Mouse (Mus musculus): ENCODE data around the gene 1700034J05Rik. TPM values are rescaled to one million over a fixed set of nuclear protein-coding genes. Genes with fewer than 3 reads are reported as not detected.
A peak's percentile ranks its signal among the peaks of the same experiment; 100 is the strongest.

1700034J05Rik gene
- polyA plus RNA-seq, 1 experiment: not detected

GRCm38 (mm10) chr6:146939026-146939425, 15.2 kb downstream of the 1700034J05Rik start:
- Histone ChIP-seq H3K4me3 (ENCODE audit: insufficient read depth, low read length) (no peak overlapping the region), H3K4me1 (ENCODE audit: control insufficient read depth, insufficient read depth, low read length) (peaks cover 6% of the 10 kb centered on the region; the same call in 1 of the 2 replicates), H3K27ac (ENCODE audit: insufficient read depth, low read length) (no peak overlapping the region)
- TF ChIP-seq POLR2A (IDR thresholded peaks at IDR 0.05; ENCODE audit: low read depth, low read length) (no peak), CTCF (IDR thresholded peaks at IDR 0.05; ENCODE audit: borderline replicate concordance, insufficient read depth, low read length) (no peak)

DNA sequence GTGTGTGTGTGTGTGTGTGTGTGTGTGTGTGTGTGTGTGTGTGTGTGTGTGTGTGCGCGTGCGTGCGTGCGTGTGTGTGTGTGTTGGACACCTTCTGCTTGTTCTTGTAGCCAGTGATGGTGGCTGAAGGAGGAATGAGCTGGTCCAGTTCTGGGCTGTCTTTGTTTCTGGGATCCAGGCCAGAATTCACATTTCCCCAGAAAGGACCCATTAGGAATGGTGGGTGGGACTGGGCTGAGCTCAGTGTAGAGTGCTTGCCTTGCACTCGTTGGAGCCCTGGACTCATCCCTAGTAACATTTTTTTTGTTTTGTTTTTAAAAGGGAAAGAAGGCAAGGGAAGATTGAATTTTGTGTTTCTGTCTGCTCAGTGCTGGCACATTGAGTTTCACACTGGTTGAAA, 18.3 kb downstream of the 1700034J05Rik start:
- Histone ChIP-seq H3K4me1 (ENCODE audit: control insufficient read depth, insufficient read depth, low read length) (peaks cover 14% of the 10 kb centered on the region; the same call in 1 of the 2 replicates), H3K27ac (ENCODE audit: insufficient read depth, low read length) (no peak overlapping the region; the same call in 1 of the 2 replicates), H3K4me3 (ENCODE audit: insufficient read depth, low read length) (no peak overlapping the region)
- TF ChIP-seq CTCF (IDR thresholded peaks at IDR 0.05; ENCODE audit: borderline replicate concordance, insufficient read depth, low read length): no peak
- TF ChIP-seq POLR2A (IDR thresholded peaks at IDR 0.05; ENCODE audit: low read depth, low read length): no peak

GRCm38 (mm10) chr6:146933123-146933522, 21.1 kb downstream of the 1700034J05Rik start:
- Histone ChIP-seq H3K4me1 (ENCODE audit: control insufficient read depth, insufficient read depth, low read length) (peaks cover 20% of the 10 kb centered on the region), H3K27ac (ENCODE audit: insufficient read depth, low read length) (peak overlapping the region; percentile 55), H3K4me3 (ENCODE audit: insufficient read depth, low read length) (no peak overlapping the region)
- TF ChIP-seq POLR2A (IDR thresholded peaks at IDR 0.05; ENCODE audit: low read depth, low read length): no peak
- no peak for TF ChIP-seq CTCF (IDR thresholded peaks at IDR 0.05; ENCODE audit: borderline replicate concordance, insufficient read depth, low read length)

GRCm38 (mm10) chr6:146929031-146929430, 25.2 kb downstream of the 1700034J05Rik start:
- Histone ChIP-seq H3K4me3 (ENCODE audit: insufficient read depth, low read length) (no peak overlapping the region), H3K4me1 (ENCODE audit: control insufficient read depth, insufficient read depth, low read length) (peaks cover 40% of the 10 kb centered on the region), H3K27ac (ENCODE audit: insufficient read depth, low read length) (no peak overlapping the region)
- TF ChIP-seq CTCF (IDR thresholded peaks at IDR 0.05; ENCODE audit: borderline replicate concordance, insufficient read depth, low read length) (no peak), POLR2A (IDR thresholded peaks at IDR 0.05; ENCODE audit: low read depth, low read length) (no peak)

GRCm38 (mm10) chr6:146928108-146928507, 26.1 kb downstream of the 1700034J05Rik start:
- H3K27ac ChIP-seq (ENCODE audit: insufficient read depth, low read length): peak overlapping the region; percentile 27
- no peak overlapping the region for H3K4me3 ChIP-seq (ENCODE audit: insufficient read depth, low read length)
- peaks cover 37% of the 10 kb centered on the region for H3K4me1 ChIP-seq (ENCODE audit: control insufficient read depth, insufficient read depth, low read length)
- no peak for TF ChIP-seq POLR2A (IDR thresholded peaks at IDR 0.05; ENCODE audit: low read depth, low read length)
- TF ChIP-seq CTCF (IDR thresholded peaks at IDR 0.05; ENCODE audit: borderline replicate concordance, insufficient read depth, low read length): no peak

- TF ChIP-seq POLR2A (IDR thresholded peaks at IDR 0.05; ENCODE audit: low read depth, low read length): no peak
- no peak for TF ChIP-seq CTCF (IDR thresholded peaks at IDR 0.05; ENCODE audit: borderline replicate concordance, insufficient read depth, low read length)
- peak overlapping the region; percentile 93 for H3K27ac ChIP-seq (ENCODE audit: insufficient read depth, low read length)
- H3K4me1 ChIP-seq (ENCODE audit: control insufficient read depth, insufficient read depth, low read length): peaks cover 26% of the 10 kb centered on the region
- H3K4me3 ChIP-seq (ENCODE audit: insufficient read depth, low read length): no peak overlapping the region
Measured at GRCm38 (mm10) chr6:146926415-146926980, 27.7 kb downstream of the 1700034J05Rik start.

DNA sequence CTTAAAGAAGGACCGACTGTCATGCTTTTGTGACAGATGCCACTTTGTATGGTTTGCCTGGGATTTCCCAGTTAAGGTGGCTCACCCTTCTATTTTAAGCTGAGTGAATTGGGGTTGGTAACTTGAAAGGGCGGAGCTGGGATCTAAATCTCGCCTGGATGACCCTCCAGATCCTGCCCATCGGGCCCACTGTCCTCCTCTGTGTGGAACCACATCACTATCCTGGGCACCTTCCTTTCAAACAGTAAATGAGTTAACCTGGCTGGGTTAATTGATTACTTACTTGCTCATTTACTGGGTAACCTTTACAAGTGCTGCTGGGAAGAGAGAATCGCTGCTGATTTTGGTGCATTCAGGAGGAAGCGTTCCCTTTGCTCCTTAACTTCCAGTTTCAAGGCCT, 35.9 kb downstream of the 1700034J05Rik start:
- TF ChIP-seq POLR2A (IDR thresholded peaks at IDR 0.05; ENCODE audit: low read depth, low read length) (no peak), CTCF (IDR thresholded peaks at IDR 0.05; ENCODE audit: borderline replicate concordance, insufficient read depth, low read length) (no peak)
- Histone ChIP-seq H3K4me1 (ENCODE audit: control insufficient read depth, insufficient read depth, low read length) (peaks cover 7% of the 10 kb centered on the region), H3K27ac (ENCODE audit: insufficient read depth, low read length) (no peak overlapping the region), H3K4me3 (ENCODE audit: insufficient read depth, low read length) (no peak overlapping the region)

DNA sequence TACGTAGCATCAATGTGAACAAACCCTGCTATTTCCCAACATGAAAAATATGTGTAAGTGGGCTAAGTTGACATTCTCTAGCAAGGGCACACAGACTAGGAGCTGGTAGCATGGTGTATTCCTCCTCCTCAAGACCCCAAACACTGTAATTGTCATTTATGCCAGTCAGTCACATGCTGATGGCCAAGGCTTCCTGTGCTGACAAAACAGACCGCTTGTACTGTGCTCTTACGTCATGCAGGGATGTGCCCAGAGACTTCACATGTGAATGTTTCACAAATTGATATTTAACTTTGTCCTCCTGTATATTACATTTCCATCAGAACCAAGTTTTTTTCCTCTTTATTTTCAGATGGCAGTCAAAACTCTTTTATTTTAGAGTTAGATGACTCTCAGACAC, 36.8 kb downstream of the 1700034J05Rik start:
- Histone ChIP-seq H3K4me3 (ENCODE audit: insufficient read depth, low read length) (no peak overlapping the region), H3K27ac (ENCODE audit: insufficient read depth, low read length) (no peak overlapping the region)
- TF ChIP-seq POLR2A (IDR thresholded peaks at IDR 0.05; ENCODE audit: low read depth, low read length) (no peak), CTCF (IDR thresholded peaks at IDR 0.05; ENCODE audit: borderline replicate concordance, insufficient read depth, low read length) (no peak)

DNA sequence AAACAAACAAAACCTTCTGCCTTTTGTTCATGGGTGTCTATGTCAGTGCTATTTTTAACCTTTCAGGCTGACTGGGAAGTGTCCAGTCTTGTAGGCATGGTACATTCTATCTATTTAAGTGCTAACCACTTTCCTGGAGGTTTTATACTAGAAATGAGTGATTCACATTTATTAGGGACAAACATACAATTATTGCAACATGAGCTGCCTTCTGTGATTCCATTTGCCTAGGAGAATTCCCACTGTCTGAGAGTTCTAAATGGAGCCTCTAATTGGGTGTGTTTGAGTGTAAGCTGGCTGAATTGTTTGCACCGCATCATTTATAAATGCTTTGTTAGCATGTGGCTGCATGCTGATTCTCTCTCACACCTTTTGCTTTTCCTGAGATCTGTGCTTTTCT, 38.4 kb downstream of the 1700034J05Rik start:
- peak overlapping the region; percentile 51; the same call in 1 of the 2 replicates for H3K27ac ChIP-seq (ENCODE audit: insufficient read depth, low read length)
- TF ChIP-seq CTCF (IDR thresholded peaks at IDR 0.05; ENCODE audit: borderline replicate concordance, insufficient read depth, low read length): no peak
- no peak for TF ChIP-seq POLR2A (IDR thresholded peaks at IDR 0.05; ENCODE audit: low read depth, low read length)
- peaks cover 24% of the 10 kb centered on the region for H3K4me1 ChIP-seq (ENCODE audit: control insufficient read depth, insufficient read depth, low read length)
- H3K4me3 ChIP-seq (ENCODE audit: insufficient read depth, low read length): no peak overlapping the region

More for the DNA sequence above, 36.8 kb downstream of the 1700034J05Rik start:
- peaks cover 13% of the 10 kb centered on the region for H3K4me1 ChIP-seq (ENCODE audit: control insufficient read depth, insufficient read depth, low read length)

DNA sequence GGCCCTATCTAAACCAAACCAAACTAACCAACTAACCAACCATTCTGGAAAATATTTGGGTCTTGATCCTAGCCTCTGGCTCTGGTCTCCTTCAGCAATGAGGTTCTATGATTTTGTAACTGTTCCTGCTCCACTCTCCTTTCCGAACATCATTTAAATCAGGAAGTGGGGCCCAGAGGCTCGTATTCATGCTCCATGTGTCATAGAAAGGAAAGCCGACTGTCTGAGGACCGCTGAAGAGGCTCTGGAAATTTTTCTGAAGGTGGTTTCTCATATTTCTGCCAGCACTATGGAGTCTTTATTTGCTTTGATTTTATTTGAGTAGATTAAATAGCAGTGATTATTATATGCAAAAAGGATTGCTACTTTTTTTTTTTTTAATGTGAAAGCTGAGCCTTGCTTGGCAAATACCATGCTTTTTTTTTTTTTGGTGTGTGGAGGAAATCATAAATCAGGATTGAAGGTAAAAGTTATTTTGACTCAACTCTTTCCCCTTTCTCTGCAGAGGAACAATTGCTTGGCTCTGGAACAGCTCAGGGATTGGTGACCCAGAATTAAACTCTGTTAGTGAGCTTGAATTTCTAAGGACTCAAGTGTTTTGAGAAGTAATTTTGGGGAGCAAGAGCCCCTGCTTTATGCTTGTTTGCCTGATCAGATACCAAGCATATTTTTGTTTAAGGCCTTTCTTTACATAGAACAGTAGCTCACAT, 40.6 kb downstream of the 1700034J05Rik start:
- TF ChIP-seq POLR2A (IDR thresholded peaks at IDR 0.05; ENCODE audit: low read depth, low read length) (no peak), CTCF (IDR thresholded peaks at IDR 0.05; ENCODE audit: borderline replicate concordance, insufficient read depth, low read length) (no peak)
- peaks cover 30% of the 10 kb centered on the region for H3K4me1 ChIP-seq (ENCODE audit: control insufficient read depth, insufficient read depth, low read length)
- H3K27ac ChIP-seq (ENCODE audit: insufficient read depth, low read length): peak overlapping the region; percentile 85
- H3K4me3 ChIP-seq (ENCODE audit: insufficient read depth, low read length): no peak overlapping the region
